In the genomic region with DNA sequence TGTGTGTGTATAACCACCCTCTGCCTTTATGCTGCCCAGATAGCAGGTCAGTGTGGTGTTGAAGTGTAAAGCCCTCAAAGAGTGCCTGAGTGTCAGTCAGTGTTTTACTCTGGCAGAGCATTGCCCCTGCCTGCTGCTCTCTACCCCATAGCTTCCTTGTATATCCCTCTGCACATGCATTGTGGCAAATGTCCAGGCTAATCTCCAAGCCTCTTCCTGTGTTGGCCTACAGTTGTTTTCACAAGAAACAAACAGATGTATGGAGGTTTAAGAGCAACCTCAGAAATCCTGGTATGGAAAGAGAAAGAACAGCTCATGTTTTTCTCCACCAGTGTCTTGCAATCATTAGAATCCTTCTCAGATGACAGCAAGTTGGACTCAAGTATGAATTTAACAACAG, we compare ENCODE assay signal across 21 mouse cellular contexts.
A peak's percentile ranks its signal among the peaks of the same experiment; 100 is the strongest.
DNase-seq lines count a peak whose midpoint lies in the region; ATAC-seq and TF ChIP-seq lines count a peak whose summit lies in the region.
"Had no signal": no experiment of that assay in that cellular context is flagged by ENCODE, and none has a peak within 500 bp of the region (broad histone marks: within the 10 kb centered on the region; RNA-seq: fewer than 3 reads in every experiment).

No protein-coding gene starts in this region.

- TF ChIP-seq CTCF in lung, adult 2 months (IDR thresholded peaks at IDR 0.05; ENCODE audit: insufficient read depth, low read length): no peak
- TF ChIP-seq CTCF in MEL (IDR thresholded peaks at IDR 0.05 in 2 of 3, conservative IDR thresholded peaks at IDR 0.05 in 1 of 3; ENCODE audit: control insufficient read depth in 1 of 3, insufficient read depth in 1 of 3, low read depth in 2 of 3, low read length in 3 of 3, poor library complexity in 1 of 3, severe bottlenecking in 1 of 3): no peak

- intact Hi-C loops in heart, postnatal 36 days (cut with DNase I): no loop called here

- no peak overlapping the region for H3K4me3 ChIP-seq in heart, embryonic 15.5 days
- H3K4me3 ChIP-seq in lung, embryonic 16.5 days (ENCODE audit: low read length): no peak overlapping the region
- H3K4me3 ChIP-seq in lung, adult 2 months (replicated peaks; ENCODE audit: extremely low read depth, low read depth, low read length): no peak overlapping the region
- no peak overlapping the region for H3K4me3 ChIP-seq in MEL (ENCODE audit: control insufficient read depth in 1 of 2, insufficient read depth in 1 of 2, low read depth in 2 of 2, low read length in 2 of 2)
- no peak overlapping the region for H3K4me3 ChIP-seq in forebrain, embryonic 10.5 days
- H3K4me3 ChIP-seq: embryonic facial prominence, embryonic 12.5 days; forebrain, embryonic 13.5 days; hindbrain, embryonic 15.5 days had no signal

- peak; percentile 25 for DNase-seq in heart, adult 11 months
- no peak for DNase-seq in heart, adult 8-10 months (ENCODE audit: low spot score)
- DNase-seq in heart, postnatal 36 days: no peak
- DNase-seq in lung, adult 2 months: no peak
- DNase-seq in MEL (ENCODE audit: low read depth, low spot score): peak; percentile 36
- no peak for DNase-seq in forebrain, embryonic 10.5 days (ENCODE audit: extremely low spot score, low spot score)
- DNase-seq: adrenal gland, adult 8-10 months; adrenal gland, postnatal 36 days; cerebellum, adult 2 months; cerebellum, postnatal 10 days; embryo, embryonic 11 days; forebrain, postnatal 0 days; gastrocnemius, postnatal 14 days; kidney, adult 2 months had no signal

- H3K27ac ChIP-seq in heart, embryonic 15.5 days: peak overlapping the region; percentile 53
- peak overlapping the region; percentile 19; the same call in 1 of the 2 replicates for H3K27ac ChIP-seq in lung, embryonic 16.5 days (ENCODE audit: low read length)
- no peak overlapping the region; the same call in 1 of the 2 replicates for H3K27ac ChIP-seq in MEL (ENCODE audit: control insufficient read depth, low read depth, low read length)
- H3K27ac ChIP-seq in forebrain, embryonic 10.5 days: no peak overlapping the region
- H3K27ac ChIP-seq: embryonic facial prominence, embryonic 12.5 days; forebrain, embryonic 13.5 days; hindbrain, embryonic 15.5 days had no signal

- no peak for TF ChIP-seq POLR2A in lung, adult 2 months (IDR thresholded peaks at IDR 0.05; ENCODE audit: borderline replicate concordance, extremely low read depth, low read depth, low read length)
- no peak for TF ChIP-seq POLR2A in MEL (IDR thresholded peaks at IDR 0.05; ENCODE audit: control insufficient read depth in 1 of 2, insufficient read depth in 1 of 2, low read depth in 1 of 2, low read length in 2 of 2, poor library complexity in 1 of 2)

- no peak for ATAC-seq in heart, embryonic 15.5 days (replicated peaks; ENCODE audit: insufficient number of reproducible peaks, insufficient read depth, low FRiP score, low read depth)
- peak; percentile 41; the same call in 1 of the 2 replicates for ATAC-seq in lung, embryonic 16.5 days (ENCODE audit: low read depth)
- ATAC-seq: forebrain, embryonic 13.5 days; forebrain, postnatal 0 days; intestine, embryonic 16.5 days had no signal

- no peak for TF ChIP-seq RAD21 in MEL (IDR thresholded peaks at IDR 0.05; ENCODE audit: low read depth, low read length)

- peaks cover 38% of the 10 kb centered on the region for H3K4me1 ChIP-seq in heart, embryonic 15.5 days (replicated peaks)
- peaks cover 25% of the 10 kb centered on the region for H3K4me1 ChIP-seq in lung, embryonic 16.5 days (replicated peaks; ENCODE audit: control insufficient read depth, insufficient read depth, low read length)
- no peaks in the 10 kb centered on the region for H3K4me1 ChIP-seq in lung, adult 2 months (ENCODE audit: control insufficient read depth, insufficient read depth, low read length)
- peaks cover 16 to 24% of the 10 kb centered on the region in 2 experiments for H3K4me1 ChIP-seq in MEL (ENCODE audit: control insufficient read depth in 1 of 2, insufficient read depth in 2 of 2, low read length in 2 of 2)
- peaks cover 25% of the 10 kb centered on the region for H3K4me1 ChIP-seq in forebrain, embryonic 10.5 days

- peak in 1 of 2 experiments; percentile 23; a peak in 1 of 4 replicates for TF ChIP-seq EP300 in MEL (IDR thresholded peaks at IDR 0.05; ENCODE audit: low read depth in 1 of 2, low read length in 2 of 2)

- no peaks in the 10 kb centered on the region for H3K79me2 ChIP-seq in MEL (ENCODE audit: control insufficient read depth, insufficient read depth, low read length, poor library complexity)

- no peak overlapping the region for H3K9ac ChIP-seq in heart, embryonic 15.5 days
- no peak overlapping the region for H3K9ac ChIP-seq in lung, embryonic 16.5 days (ENCODE audit: low read length)
- H3K9ac ChIP-seq in MEL (ENCODE audit: control insufficient read depth, low read depth, low read length, poor library complexity, severe bottlenecking): no peak overlapping the region
- H3K9ac ChIP-seq: embryonic facial prominence, embryonic 12.5 days; forebrain, embryonic 13.5 days; forebrain, postnatal 0 days; hindbrain, embryonic 15.5 days had no signal

- no peaks in the 10 kb centered on the region for H3K9me3 ChIP-seq in heart, embryonic 15.5 days (replicated peaks)
- no peaks in the 10 kb centered on the region for H3K9me3 ChIP-seq in lung, embryonic 16.5 days (ENCODE audit: control insufficient read depth, low read length)
- H3K9me3 ChIP-seq in MEL (replicated peaks; ENCODE audit: insufficient read depth, low read length): no peaks in the 10 kb centered on the region
- H3K9me3 ChIP-seq in forebrain, embryonic 10.5 days: no peaks in the 10 kb centered on the region
- H3K9me3 ChIP-seq: embryonic facial prominence, embryonic 12.5 days; forebrain, embryonic 13.5 days; hindbrain, embryonic 15.5 days had no signal

- H3K36me3 ChIP-seq in heart, embryonic 15.5 days: no peaks in the 10 kb centered on the region
- H3K36me3 ChIP-seq in lung, embryonic 16.5 days (ENCODE audit: control insufficient read depth, insufficient read depth, low read length): no peaks in the 10 kb centered on the region
- H3K36me3 ChIP-seq in MEL (ENCODE audit: control insufficient read depth in 1 of 2, insufficient read depth in 2 of 2, low read length in 2 of 2): peaks cover 0 to 23% of the 10 kb centered on the region in 2 experiments; a peak in 2 of 4 replicates
- no peaks in the 10 kb centered on the region for H3K36me3 ChIP-seq in forebrain, embryonic 10.5 days (replicated peaks)
- H3K36me3 ChIP-seq: embryonic facial prominence, embryonic 12.5 days; hindbrain, embryonic 15.5 days had no signal

- H3K4me2 ChIP-seq in heart, embryonic 15.5 days: no peak overlapping the region
- H3K4me2 ChIP-seq in lung, embryonic 16.5 days (ENCODE audit: low read depth, low read length): no peak overlapping the region
- H3K4me2 ChIP-seq: embryonic facial prominence, embryonic 12.5 days; forebrain, embryonic 13.5 days; hindbrain, embryonic 15.5 days had no signal

- H3K27me3 ChIP-seq in heart, embryonic 15.5 days: no peaks in the 10 kb centered on the region
- H3K27me3 ChIP-seq in lung, embryonic 16.5 days (ENCODE audit: control insufficient read depth, insufficient read depth, low read depth, low read length): no peaks in the 10 kb centered on the region
- no peaks in the 10 kb centered on the region for H3K27me3 ChIP-seq in MEL (ENCODE audit: control insufficient read depth in 1 of 2, insufficient read depth in 2 of 2, low read length in 2 of 2)
- no peaks in the 10 kb centered on the region for H3K27me3 ChIP-seq in forebrain, embryonic 10.5 days (ENCODE audit: poor library complexity, severe bottlenecking)
- H3K27me3 ChIP-seq: CH12.LX; embryonic facial prominence, embryonic 12.5 days; forebrain, embryonic 13.5 days; hindbrain, embryonic 15.5 days had no signal

TF ChIP-seq in MEL, 35 proteins besides CTCF, POLR2A, EP300 and RAD21:
- TF ChIP-seq MAX (IDR thresholded peaks at IDR 0.05; ENCODE audit: low read length) (no peak), ETS1 (IDR thresholded peaks at IDR 0.05; ENCODE audit: low read depth, low read length) (0 out of 2 replicates have a peak, but pooled peaks have one; percentile 11)

Comparison
In these comparisons a context has a peak if more than half of its experiments do, and no peak if none do; other contexts are left out.
1. DNase-seq: peak in heart, adult 11 months (single experiment) and MEL (single experiment); none in heart, adult 8-10 months (single experiment), heart, postnatal 36 days (0 of 2), lung, adult 2 months (single experiment) and forebrain, embryonic 10.5 days (single experiment).
2. H3K27ac ChIP-seq: peak in heart, embryonic 15.5 days (single experiment) and lung, embryonic 16.5 days (single experiment); none in MEL (single experiment) and forebrain, embryonic 10.5 days (single experiment).